Mouse (Mus musculus): Measurements from ENCODE around the gene Ppat.

DNA sequence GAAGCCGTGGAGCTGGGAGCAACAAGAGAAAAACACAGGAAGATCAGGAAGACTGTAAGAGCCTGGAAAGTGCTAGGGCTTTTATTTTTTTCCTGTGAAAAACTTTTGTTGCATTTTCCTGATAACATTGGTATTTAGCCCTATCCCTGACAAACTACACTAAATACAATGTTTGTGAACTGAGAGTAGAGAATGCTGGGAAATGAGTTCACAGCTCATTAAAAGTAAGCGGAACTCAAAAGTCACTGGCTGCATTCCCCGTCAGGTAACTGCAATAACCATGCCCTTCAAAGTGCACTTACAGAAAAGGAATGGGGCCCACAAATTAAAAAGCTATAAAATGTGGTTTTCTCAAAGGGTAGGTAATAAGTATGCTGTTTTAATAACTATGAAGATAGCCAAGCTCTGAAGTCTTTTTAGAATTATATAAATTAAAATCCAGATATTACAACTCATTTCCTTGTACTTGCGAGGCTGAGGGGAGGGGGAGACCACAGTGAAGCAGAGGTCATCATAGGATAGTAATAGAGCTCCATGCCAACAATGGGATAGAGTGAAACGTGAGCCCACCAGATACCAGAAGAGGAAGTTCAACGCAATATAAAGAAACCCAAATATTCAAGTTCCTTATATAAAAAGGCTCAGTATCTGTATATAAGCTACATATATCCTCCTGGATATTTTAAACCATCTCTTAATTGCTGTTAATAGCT is 6.3 kb downstream of the Ppat start:
- no peak for TF ChIP-seq POLR2AphosphoS2 (IDR thresholded peaks at IDR 0.05; ENCODE audit: insufficient read length, low read depth)
- TF ChIP-seq TCF12 (IDR thresholded peaks at IDR 0.05; ENCODE audit: insufficient read depth, poor library complexity, severe bottlenecking), result no peak
- no peak for TF ChIP-seq POLR2A (IDR thresholded peaks at IDR 0.05; ENCODE audit: insufficient read length, low read depth)
- no peak for TF ChIP-seq MYOD1 (IDR thresholded peaks at IDR 0.05; ENCODE audit: control insufficient read depth in 1 of 3, insufficient read length in 2 of 3, low read depth in 2 of 3)
- TF ChIP-seq E2F4 (IDR thresholded peaks at IDR 0.05; ENCODE audit: insufficient read depth), result no peak
- TF ChIP-seq MAX (IDR thresholded peaks at IDR 0.05; ENCODE audit: low read depth), result no peak
- no peak for TF ChIP-seq USF1 (IDR thresholded peaks at IDR 0.05; ENCODE audit: low read depth)
- no peak for TF ChIP-seq CEBPB (IDR thresholded peaks at IDR 0.05; ENCODE audit: insufficient read depth, poor library complexity, severe bottlenecking)
- TF ChIP-seq MYOG (IDR thresholded peaks at IDR 0.05; ENCODE audit: control insufficient read depth in 1 of 3, insufficient read depth in 1 of 3, insufficient read length in 2 of 3, low read depth in 2 of 3), result no peak
- no peak for TF ChIP-seq REST (IDR thresholded peaks at IDR 0.05; ENCODE audit: insufficient read depth, insufficient read length)
- no peak for TF ChIP-seq SRF (IDR thresholded peaks at IDR 0.05; ENCODE audit: control insufficient read depth, insufficient read length, low read depth)
